Mouse (Mus musculus) small intestine, adult 2 months (tissue): Measurements from ENCODE around the gene Pcdh15.

Experiments
- CTCF ChIP-seq: fragments of 200-500 bp; IDR thresholded peaks from 2 replicates; pipeline ENCODE4 v1.5.1; 2012; ENCODE audit warnings: low read depth, mild to moderate bottlenecking, control low read depth, inconsistent platforms, low read length, moderate library complexity, mixed read lengths; ENCODE audit not compliant: insufficient replicate concordance, insufficient read length; ENCODE audit errors: extremely low read depth
- POLR2A ChIP-seq: fragments of 200-500 bp; IDR thresholded peaks from 2 replicates; pipeline ENCODE4 v1.6.1; 2012; ENCODE audit warnings: low read depth, mild to moderate bottlenecking, control low read depth, inconsistent platforms, low read length, moderate library complexity

- TF ChIP-seq POLR2A: no peak
- TF ChIP-seq CTCF: no peak
These were observed 2.0 kb upstream of the Pcdh15 start for GRCm38 (mm10) chr10:73097176-73097575.
